In genomic region chr11:62554934-62555517, GRCm38 (mm10) we compare ENCODE assay signal across 9 mouse cellular contexts. TPM values are rescaled to one million over a fixed set of nuclear protein-coding genes. Genes with fewer than 3 reads are reported as not detected.
DNase-seq lines count a peak whose midpoint lies in the region; ATAC-seq and TF ChIP-seq lines count a peak whose summit lies in the region.
"Had no signal": no experiment of that assay in that cellular context is flagged by ENCODE, and none has a peak within 500 bp of the region (broad histone marks: within the 10 kb centered on the region; RNA-seq: fewer than 3 reads in every experiment).

No protein-coding gene starts in this region.

- peak; percentile 12 for DNase-seq in cerebellum, adult 9-11 months
- peak; percentile 19 for DNase-seq in retina, embryonic 14.5 days (ENCODE audit: low spot score)
- no peak for DNase-seq in retina, postnatal 1 day
- DNase-seq in liver, embryonic 14.5 days (ENCODE audit: low read depth in 3 of 3, low spot score in 3 of 3), result no peak
- no peak for DNase-seq in ovary, adult 18-20 months (ENCODE audit: low spot score)
- DNase-seq in right cerebral cortex, postnatal 10 days (ENCODE audit: low spot score in 2 of 2), result no peak
- DNase-seq: adrenal gland, adult 8-10 months had no signal

- no peak overlapping the region; the same call in 1 of the 2 replicates for H3K27ac ChIP-seq in liver, embryonic 14.5 days

- no peaks in the 10 kb centered on the region for H3K27me3 ChIP-seq in liver, embryonic 14.5 days (ENCODE audit: control insufficient read depth, insufficient read depth, low read length)

- H3K9me3 ChIP-seq in liver, embryonic 14.5 days (ENCODE audit: control insufficient read depth, low read length), result no peaks in the 10 kb centered on the region

- ATAC-seq in cerebellum, adult (ENCODE audit: insufficient number of reproducible peaks, low FRiP score, low TSS enrichment), result no peak
- no peak for ATAC-seq in liver, embryonic 14.5 days (ENCODE audit: insufficient read depth)
- no peak for ATAC-seq in erythroid progenitor cell, adult 5-6 weeks (replicated peaks; ENCODE audit: low FRiP score, poor library complexity, severe bottlenecking)

- TF ChIP-seq EP300 in liver, embryonic 14.5 days (IDR thresholded peaks at IDR 0.05; ENCODE audit: low read depth), result no peak

- TF ChIP-seq CTCF in liver, embryonic 14.5 days (IDR thresholded peaks at IDR 0.05; ENCODE audit: low read depth), result no peak

- H3K4me1 ChIP-seq in liver, embryonic 14.5 days (replicated peaks; ENCODE audit: control insufficient read depth in 2 of 2, insufficient read depth in 2 of 2, low read length in 1 of 2), result peaks cover 10 to 13% of the 10 kb centered on the region in 2 experiments

- peak overlapping the region in 1 of 2 experiments; percentile 55; a peak in 2 of 4 replicates for H3K4me3 ChIP-seq in liver, embryonic 14.5 days (ENCODE audit: insufficient read depth in 1 of 2, low read depth in 2 of 2, low read length in 2 of 2)

- peaks cover 26% of the 10 kb centered on the region for H3K36me3 ChIP-seq in liver, embryonic 14.5 days (replicated peaks; ENCODE audit: control insufficient read depth, insufficient read depth, low read depth)

- H3K4me2 ChIP-seq in liver, embryonic 14.5 days (ENCODE audit: low read depth), result peak overlapping the region; percentile 80; the same call in 1 of the 2 replicates

- H3K9ac ChIP-seq in liver, embryonic 14.5 days (replicated peaks), result peak overlapping the region; percentile 13; the same call in 1 of the 2 replicates

RNA-seq across cellular contexts. Expression of gene Ubb, which starts 4.1 kb away (rescaled TPM):
- 1,013 and 1,031 TPM in 2 replicates for polyA plus RNA-seq in liver, embryonic 14.5 days (2012; rRNA removed)
- 1,383 and 1,393 TPM in 2 replicates for polyA plus RNA-seq in liver, embryonic 14.5 days (2014; fragmentation: Nextera tagmentation; extraction: Ambion mirVana)
- total RNA-seq in erythroid progenitor cell, adult 5-6 weeks (2015; ENCODE audit: low replicate concordance), result 699 and 746 TPM in 2 replicates
- 465 and 536 TPM in 2 replicates for total RNA-seq in erythroid progenitor cell, adult 5-6 weeks (2017; ENCODE audit: low replicate concordance)

RNA-seq across cellular contexts. Expression of gene Cenpv, which starts 16.0 kb away (rescaled TPM):
- polyA plus RNA-seq in liver, embryonic 14.5 days (2012; rRNA removed), result 23.4 and 26.6 TPM in 2 replicates
- polyA plus RNA-seq in liver, embryonic 14.5 days (2014; fragmentation: Nextera tagmentation; extraction: Ambion mirVana), result 21.8 and 22.3 TPM in 2 replicates
- 12.6 and 55.9 TPM in 2 replicates for total RNA-seq in erythroid progenitor cell, adult 5-6 weeks (2015; ENCODE audit: low replicate concordance)
- 18.4 and 28.8 TPM in 2 replicates for total RNA-seq in erythroid progenitor cell, adult 5-6 weeks (2017; ENCODE audit: low replicate concordance)

RNA-seq across cellular contexts. Expression of gene Trpv2, which starts 19.3 kb away (rescaled TPM):
- 3.5 and 4.2 TPM in 2 replicates for polyA plus RNA-seq in liver, embryonic 14.5 days (2012; rRNA removed)
- 4.6 and 4.8 TPM in 2 replicates for polyA plus RNA-seq in liver, embryonic 14.5 days (2014; fragmentation: Nextera tagmentation; extraction: Ambion mirVana)
- total RNA-seq in erythroid progenitor cell, adult 5-6 weeks (2015; ENCODE audit: low replicate concordance), result 7.6 and 18.9 TPM in 2 replicates
- 7.0 and 7.8 TPM in 2 replicates for total RNA-seq in erythroid progenitor cell, adult 5-6 weeks (2017; ENCODE audit: low replicate concordance)

Comparison
In these comparisons a context has a peak if more than half of its experiments do, and no peak if none do; other contexts are left out.
1. DNase-seq: peak in cerebellum, adult 9-11 months (single experiment) and retina, embryonic 14.5 days (single experiment); none in retina, postnatal 1 day (single experiment), liver, embryonic 14.5 days (0 of 3), ovary, adult 18-20 months (single experiment) and right cerebral cortex, postnatal 10 days (0 of 2).